Mouse (Mus musculus): Measurements from ENCODE around the gene Smurf2.

Gene Smurf2

GRCm38 (mm10) chr11:106907253-106907652 lies 13.3 kb downstream of the Smurf2 start:
- no peak for DNase-seq (ENCODE audit: low spot score in 2 of 2)

GRCm38 (mm10) chr11:106905707-106906106 lies 14.8 kb downstream of the Smurf2 start:
- no peak for DNase-seq (ENCODE audit: low spot score in 2 of 2)

GRCm38 (mm10) chr11:106899804-106900203 lies 20.7 kb downstream of the Smurf2 start:
- no peak for DNase-seq (ENCODE audit: low spot score in 2 of 2)

GRCm38 (mm10) chr11:106896561-106897168 lies 23.9 kb downstream of the Smurf2 start:
- peak in 1 of 2 experiments; percentile 6 for DNase-seq (ENCODE audit: low spot score in 2 of 2)

GRCm38 (mm10) chr11:106883656-106884055 lies 36.9 kb downstream of the Smurf2 start:
- DNase-seq (ENCODE audit: low spot score in 2 of 2), result no peak

GRCm38 (mm10) chr11:106872650-106873049 lies 47.9 kb downstream of the Smurf2 start:
- no peak for DNase-seq (ENCODE audit: low spot score in 2 of 2)

- DNase-seq (ENCODE audit: low spot score in 2 of 2), result no peak
Measured at GRCm38 (mm10) chr11:106851438-106851837, 69.1 kb downstream of the Smurf2 start.

GRCm38 (mm10) chr11:106842002-106842401 lies 78.5 kb downstream of the Smurf2 start:
- no peak for DNase-seq (ENCODE audit: low spot score in 2 of 2)

GRCm38 (mm10) chr11:106828079-106828478 lies 92.4 kb downstream of the Smurf2 start:
- no peak for DNase-seq (ENCODE audit: low spot score in 2 of 2)

- DNase-seq (ENCODE audit: low spot score in 2 of 2), result no peak
Measured at GRCm38 (mm10) chr11:106824403-106824802, 96.1 kb downstream of the Smurf2 start.

- DNase-seq (ENCODE audit: low spot score in 2 of 2), result no peak
Measured at GRCm38 (mm10) chr11:106823741-106824140, 96.8 kb downstream of the Smurf2 start.

- DNase-seq (ENCODE audit: low spot score in 2 of 2), result no peak
Measured at GRCm38 (mm10) chr11:106822911-106823310, 97.6 kb downstream of the Smurf2 start.

GRCm38 (mm10) chr11:106822491-106822890 lies 98.0 kb downstream of the Smurf2 start:
- DNase-seq (ENCODE audit: low spot score in 2 of 2), result no peak

- no peak for DNase-seq (ENCODE audit: low spot score in 2 of 2)
Measured at GRCm38 (mm10) chr11:106821397-106821796, 99.1 kb downstream of the Smurf2 start.

GRCm38 (mm10) chr11:106820972-106821371 lies 99.5 kb downstream of the Smurf2 start:
- DNase-seq (ENCODE audit: low spot score in 2 of 2), result peak; percentile 43 to 47

- no peak for DNase-seq (ENCODE audit: low spot score in 2 of 2)
Measured at GRCm38 (mm10) chr11:106820252-106820651, 100.3 kb downstream of the Smurf2 start.

- no peak for DNase-seq (ENCODE audit: low spot score in 2 of 2)
Measured at GRCm38 (mm10) chr11:106819595-106819994, 100.9 kb downstream of the Smurf2 start.

- no peak for DNase-seq (ENCODE audit: low spot score in 2 of 2)
Measured at GRCm38 (mm10) chr11:106818341-106818740, 102.2 kb downstream of the Smurf2 start.

- DNase-seq (ENCODE audit: low spot score in 2 of 2), result no peak
Measured at GRCm38 (mm10) chr11:106817808-106818207, 102.7 kb downstream of the Smurf2 start.

GRCm38 (mm10) chr11:106817156-106817555 lies 103.4 kb downstream of the Smurf2 start:
- DNase-seq (ENCODE audit: low spot score in 2 of 2), result no peak

GRCm38 (mm10) chr11:106816316-106816715 lies 104.2 kb downstream of the Smurf2 start:
- no peak for DNase-seq (ENCODE audit: low spot score in 2 of 2)

GRCm38 (mm10) chr11:106815761-106816160 lies 104.8 kb downstream of the Smurf2 start:
- DNase-seq (ENCODE audit: low spot score in 2 of 2), result no peak

GRCm38 (mm10) chr11:106815331-106815730 lies 105.2 kb downstream of the Smurf2 start:
- DNase-seq (ENCODE audit: low spot score in 2 of 2), result no peak

Measured in spleen, postnatal 36 days (tissue).